Mouse (Mus musculus) layer of hippocampus, adult 11-12 months (tissue): Measurements from ENCODE around the gene Fen1.

Experiments used
- DNase-seq: peaks from one replicate; pipeline ENCODE4 v3.0.0; 2022; ENCODE audit warnings: low spot score

The Fen1 gene

GRCm38 (mm10) chr19:10213796-10214471, 10.0 kb upstream of the Fen1 start:
- DNase-seq = no peak

- no peak for DNase-seq
Observed at GRCm38 (mm10) chr19:10210885-10211284, 6.9 kb upstream of the Fen1 start.

GRCm38 (mm10) chr19:10208851-10209250, 4.9 kb upstream of the Fen1 start:
- no peak for DNase-seq

- DNase-seq = peak; percentile 35
Observed at GRCm38 (mm10) chr19:10205051-10205450, 1.1 kb upstream of the Fen1 start.

GRCm38 (mm10) chr19:10204616-10205001, 640 bp upstream of the Fen1 start:
- DNase-seq = peak; percentile 77

GRCm38 (mm10) chr19:10203146-10203847, 672 bp downstream of the Fen1 start:
- DNase-seq = no peak

GRCm38 (mm10) chr19:10198723-10199122, 5.2 kb downstream of the Fen1 start:
- peak; percentile 83 for DNase-seq

GRCm38 (mm10) chr19:10198286-10198685, 5.7 kb downstream of the Fen1 start:
- no peak for DNase-seq

GRCm38 (mm10) chr19:10197130-10197529, 6.8 kb downstream of the Fen1 start:
- DNase-seq = no peak

GRCm38 (mm10) chr19:10195252-10195651, 8.7 kb downstream of the Fen1 start:
- no peak for DNase-seq

GRCm38 (mm10) chr19:10194337-10194736, 9.6 kb downstream of the Fen1 start:
- DNase-seq = no peak

GRCm38 (mm10) chr19:10191326-10191725, 12.6 kb downstream of the Fen1 start:
- peak; percentile 46 for DNase-seq

GRCm38 (mm10) chr19:10190796-10191195, 13.2 kb downstream of the Fen1 start:
- peak; percentile 79 for DNase-seq

GRCm38 (mm10) chr19:10189940-10190339, 14.0 kb downstream of the Fen1 start:
- no peak for DNase-seq

GRCm38 (mm10) chr19:10189022-10189421, 14.9 kb downstream of the Fen1 start:
- no peak for DNase-seq

- peak; percentile 74 for DNase-seq
Observed at GRCm38 (mm10) chr19:10188281-10188811, 15.6 kb downstream of the Fen1 start.

- no peak for DNase-seq
Observed at GRCm38 (mm10) chr19:10186569-10186968, 17.4 kb downstream of the Fen1 start.

GRCm38 (mm10) chr19:10185876-10186275, 18.1 kb downstream of the Fen1 start:
- DNase-seq = no peak

- peak; percentile 37 for DNase-seq
Observed at GRCm38 (mm10) chr19:10184096-10184495, 19.9 kb downstream of the Fen1 start.

- peak; percentile 80 for DNase-seq
Observed at GRCm38 (mm10) chr19:10183299-10183983, 20.5 kb downstream of the Fen1 start.

GRCm38 (mm10) chr19:10182670-10183298, 21.2 kb downstream of the Fen1 start, which contains the start of gene Fads1:
Gene Fads1, plus strand, starts transcription at chr19:10182888.
- peak; percentile 94 for DNase-seq

GRCm38 (mm10) chr19:10182142-10182541, 21.8 kb downstream of the Fen1 start:
- DNase-seq = no peak
